Mouse (Mus musculus) neural tube, embryonic 11.5 days (tissue): Measurements from ENCODE around the gene Plekhm2. TPM values are rescaled to one million over a fixed set of nuclear protein-coding genes. Genes with fewer than 3 reads are reported as not detected.

Experiments used
- ATAC-seq: fragments of 200-750 bp; cut with Nextera tagmentation; 2 replicates; pipeline ENCODE4 v1.8.0; 2017; ENCODE audit warnings: moderate number of reproducible peaks, mild to moderate bottlenecking, moderate TSS enrichment, moderate library complexity; ENCODE audit not compliant: insufficient read depth, low FRiP score, low TSS enrichment
- DNase-seq: peaks from one replicate; pipeline ENCODE4 v3.0.0-alpha.2; 2015; ENCODE audit warnings: low spot score
- H3K27ac ChIP-seq: fragments of 300-500 bp; sonication (generic); 2 replicates; pipeline ENCODE4 v1.5.1; 2014; ENCODE audit warnings: low read depth, mild to moderate bottlenecking, low read length
- H3K27me3 ChIP-seq: fragments of 300-500 bp; sonication (generic); 2 replicates; pipeline ENCODE4 v1.6.1; 2014; ENCODE audit warnings: mild to moderate bottlenecking, low read length, mixed read lengths; ENCODE audit not compliant: control insufficient read depth, insufficient read depth
- H3K36me3 ChIP-seq: fragments of 300-500 bp; sonication (generic); 2 replicates; pipeline ENCODE4 v1.6.1; 2014; ENCODE audit warnings: mild to moderate bottlenecking, low read length, moderate library complexity, mixed read lengths; ENCODE audit not compliant: control insufficient read depth, insufficient read depth
- H3K4me1 ChIP-seq: fragments of 300-500 bp; sonication (generic); 2 replicates; pipeline ENCODE4 v1.6.1; 2014; ENCODE audit warnings: low read length, mixed read lengths; ENCODE audit not compliant: control insufficient read depth, insufficient read depth
- H3K4me2 ChIP-seq: fragments of 300-500 bp; sonication (generic); 2 replicates; pipeline ENCODE4 v1.6.1; 2014; ENCODE audit warnings: low read depth, mild to moderate bottlenecking, moderate library complexity
- H3K4me3 ChIP-seq: fragments of 300-500 bp; sonication (generic); 2 replicates; pipeline ENCODE4 v1.5.1; 2014; ENCODE audit warnings: low read depth, low read length
- H3K9ac ChIP-seq: fragments of 300-500 bp; sonication (generic); 2 replicates; pipeline ENCODE4 v1.6.1; 2014; ENCODE audit warnings: mild to moderate bottlenecking, low read length
- H3K9me3 ChIP-seq: fragments of 300-500 bp; sonication (generic); 2 replicates; pipeline ENCODE4 v1.6.1; 2016; ENCODE audit warnings: low read length; ENCODE audit not compliant: control insufficient read depth
- WGBS: fragments of 180-500 bp; shearing (Covaris S2); extraction: QIAGEN DNeasy Blood & Tissue Kit; methylation state at CpG from one replicate; pipeline ENCODE4 v1.1.7; 2014; 5-methylcytosine and 5-hydroxymethylcytosine counted together
- polyA plus RNA-seq: library from polyadenylated mRNA; unstranded; fragments of >200 nt; fragmentation: Nextera tagmentation; extraction: Ambion mirVana; gene quantifications from 2 replicates; pipeline ENCODE4 v1.2.1, GENCODE M21; 2014

Gene Plekhm2
- polyA plus RNA-seq, 1 experiment from 2014 or later: 3.4 TPM

DNA sequence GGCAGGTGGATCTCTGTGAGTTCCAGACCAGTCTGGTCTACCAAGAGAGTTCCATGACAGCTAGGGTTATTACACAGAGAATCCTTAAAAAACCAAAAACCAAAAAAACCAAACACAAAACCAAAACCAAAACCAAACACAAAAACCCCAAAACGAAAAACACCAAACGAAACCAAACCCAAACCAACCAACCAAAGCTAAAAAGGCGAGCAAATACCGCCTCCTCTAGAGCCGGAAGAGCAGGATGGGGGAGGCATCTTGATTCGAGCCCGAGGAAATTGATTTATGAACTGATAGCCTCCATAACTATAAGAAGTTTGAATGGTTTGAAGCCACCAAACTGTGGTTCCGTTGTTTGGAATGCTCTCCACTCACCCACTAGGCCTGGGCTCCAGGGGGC is 80.8 kb downstream of the Plekhm2 start:
- Histone ChIP-seq H3K27me3 (no peaks in the 10 kb centered on the region), H3K9ac (no peak overlapping the region), H3K36me3 (no peaks in the 10 kb centered on the region; the same call in 1 of the 2 replicates), H3K9me3 (no peaks in the 10 kb centered on the region), H3K4me3 (no peak overlapping the region), H3K4me1 (no peaks in the 10 kb centered on the region), H3K27ac (no peak overlapping the region), H3K4me2 (no peak overlapping the region)
- DNase-seq: no peak
- 90% methylated on average over 8 of the region's 8 CpGs for WGBS
- no peak for ATAC-seq

DNA sequence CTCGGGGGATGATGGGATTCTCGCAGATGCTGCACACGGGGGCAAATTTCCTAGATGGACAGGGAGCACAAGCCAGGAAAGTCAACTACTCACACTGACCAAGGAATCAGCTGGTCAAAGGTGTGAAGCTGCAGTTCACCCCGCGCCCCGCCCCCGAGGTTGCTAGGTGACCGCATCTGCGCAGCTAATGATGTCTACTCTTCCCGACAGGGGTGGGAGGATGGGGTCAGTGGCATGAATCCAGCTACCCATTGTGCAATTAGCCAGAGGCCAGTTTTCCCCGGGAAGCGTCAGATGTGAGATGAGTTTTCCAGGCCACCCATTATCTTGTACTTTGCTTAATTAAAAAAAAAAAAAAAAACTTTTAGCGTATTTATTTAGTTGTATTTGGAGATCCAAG is 83.6 kb downstream of the Plekhm2 start:
- no peak overlapping the region for H3K9ac ChIP-seq
- no peak overlapping the region for H3K4me3 ChIP-seq
- H3K9me3 ChIP-seq: no peaks in the 10 kb centered on the region
- H3K4me1 ChIP-seq: no peaks in the 10 kb centered on the region
- no peaks in the 10 kb centered on the region; the same call in 1 of the 2 replicates for H3K36me3 ChIP-seq
- 82% methylated on average over 13 of the region's 13 CpGs for WGBS
- H3K27ac ChIP-seq: no peak overlapping the region
- no peaks in the 10 kb centered on the region for H3K27me3 ChIP-seq
- DNase-seq: no peak
- no peak overlapping the region for H3K4me2 ChIP-seq
- ATAC-seq: no peak

DNA sequence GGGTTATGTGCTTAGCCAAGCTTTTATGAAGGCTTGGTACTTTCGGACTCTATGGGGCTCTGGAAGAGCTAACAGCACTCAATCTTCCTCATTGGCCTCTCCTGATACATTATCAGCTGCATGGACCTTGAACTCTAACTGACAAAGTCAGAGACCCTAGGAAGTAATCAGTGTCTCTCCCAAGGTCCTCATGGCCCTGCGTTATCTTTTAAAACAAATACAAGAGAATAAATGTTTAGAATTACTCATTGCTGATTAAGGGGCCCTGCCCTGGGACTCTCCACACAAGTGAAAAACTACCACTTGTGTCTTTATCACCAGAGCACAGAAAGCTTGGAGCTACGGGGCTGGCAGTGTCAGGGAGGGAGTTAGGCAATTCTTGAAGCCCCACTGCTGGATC is 85.9 kb downstream of the Plekhm2 start:
- no peak for DNase-seq
- Histone ChIP-seq H3K4me2 (no peak overlapping the region), H3K9me3 (no peaks in the 10 kb centered on the region), H3K36me3 (no peaks in the 10 kb centered on the region; the same call in 1 of the 2 replicates), H3K27ac (no peak overlapping the region), H3K9ac (no peak overlapping the region), H3K4me1 (no peaks in the 10 kb centered on the region), H3K4me3 (no peak overlapping the region), H3K27me3 (no peaks in the 10 kb centered on the region)
- 91% methylated on average over 3 of the region's 3 CpGs for WGBS
- ATAC-seq: no peak

DNA sequence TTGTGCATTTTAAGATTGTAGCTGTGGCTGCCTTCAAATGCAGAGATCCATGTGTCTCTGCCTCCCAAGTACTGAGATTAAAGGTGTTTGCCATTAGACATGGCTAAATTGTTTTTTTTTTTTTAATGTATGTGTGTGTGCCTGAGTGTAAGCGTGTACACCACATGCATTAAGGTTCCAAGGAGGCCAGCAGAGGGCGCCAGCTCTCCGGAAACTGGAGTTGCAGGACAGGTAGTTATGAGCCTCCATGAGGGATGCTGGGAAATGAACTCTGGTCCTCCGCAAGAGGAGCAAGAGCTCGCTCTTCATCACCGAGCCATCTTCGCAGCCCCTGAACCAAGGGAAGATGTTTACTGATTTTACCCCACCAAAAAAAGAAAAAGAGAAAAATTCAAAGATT is 87.8 kb downstream of the Plekhm2 start:
- H3K27me3 ChIP-seq: no peaks in the 10 kb centered on the region
- no peak for ATAC-seq
- H3K4me3 ChIP-seq: no peak overlapping the region
- no peak overlapping the region for H3K9ac ChIP-seq
- peak; percentile 8 for DNase-seq
- H3K4me1 ChIP-seq: no peaks in the 10 kb centered on the region
- H3K27ac ChIP-seq: no peak overlapping the region
- H3K9me3 ChIP-seq: no peaks in the 10 kb centered on the region
- H3K4me2 ChIP-seq: no peak overlapping the region
- no peaks in the 10 kb centered on the region; the same call in 1 of the 2 replicates for H3K36me3 ChIP-seq
- WGBS: 95% methylated on average over 7 of the region's 7 CpGs

DNA sequence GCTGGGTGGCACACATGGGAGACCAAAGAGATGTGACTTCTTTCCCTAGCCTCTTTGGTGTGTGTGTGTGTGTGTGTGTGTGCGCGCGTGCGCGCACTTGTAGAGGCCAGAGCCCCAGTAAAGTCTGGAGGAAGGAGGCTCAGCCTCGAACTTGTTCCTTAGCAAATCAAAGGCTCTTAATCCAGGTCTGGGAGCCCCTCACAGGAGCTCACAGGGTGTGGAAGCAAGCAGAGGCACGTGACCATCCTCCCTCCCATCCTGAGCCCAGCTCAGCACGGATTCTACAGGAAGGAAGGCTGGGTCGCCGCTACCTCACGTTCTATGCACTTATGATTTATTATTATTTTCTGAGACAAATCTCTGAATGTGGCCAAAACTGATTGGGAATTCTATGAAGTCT is 88.3 kb downstream of the Plekhm2 start:
- Histone ChIP-seq H3K4me2 (no peak overlapping the region), H3K9ac (no peak overlapping the region), H3K4me3 (no peak overlapping the region), H3K36me3 (no peaks in the 10 kb centered on the region; the same call in 1 of the 2 replicates), H3K9me3 (no peaks in the 10 kb centered on the region), H3K27me3 (no peaks in the 10 kb centered on the region), H3K27ac (no peak overlapping the region), H3K4me1 (no peaks in the 10 kb centered on the region)
- no peak for ATAC-seq
- WGBS: 88% methylated on average over 11 of the region's 11 CpGs
- DNase-seq: no peak

Other genes with a start within 250 kb of the Plekhm2 start
- not detected in 2 replicates for gene Clcnkb, start 248.9 kb downstream of the Plekhm2 start, polyA plus RNA-seq
- 0.11 TPM in 1 of 2 replicates, not detected in the other for gene Hspb7, start 244.1 kb downstream of the Plekhm2 start, polyA plus RNA-seq
- gene Srarp, start 228.8 kb downstream of the Plekhm2 start, polyA plus RNA-seq: not detected in 2 replicates
- 46.5 and 48.0 TPM in 2 replicates for gene Zbtb17, start 220.2 kb downstream of the Plekhm2 start, polyA plus RNA-seq
- 13.9 and 16.2 TPM in 2 replicates for gene Spen, start 126.3 kb downstream of the Plekhm2 start, polyA plus RNA-seq
- 31.5 and 34.9 TPM in 2 replicates for gene Fblim1, start 58.8 kb downstream of the Plekhm2 start, polyA plus RNA-seq
- gene Tmem82, start 46.3 kb downstream of the Plekhm2 start, polyA plus RNA-seq: 0.50 and 0.61 TPM in 2 replicates
- not detected in 2 replicates for gene Slc25a34, start 41.1 kb downstream of the Plekhm2 start, polyA plus RNA-seq
- not detected in 2 replicates for gene Rsc1a1, start 20.7 kb upstream of the Plekhm2 start, polyA plus RNA-seq
- gene Ddi2, start 58.5 kb upstream of the Plekhm2 start, polyA plus RNA-seq: 23.0 and 25.7 TPM in 2 replicates
- gene Agmat, start 81.8 kb upstream of the Plekhm2 start, polyA plus RNA-seq: 0.18 TPM in 1 of 2 replicates, not detected in the other
- gene Dnajc16, start 126.0 kb upstream of the Plekhm2 start, polyA plus RNA-seq: 5.4 and 5.8 TPM in 2 replicates
- 19.3 and 21.7 TPM in 2 replicates for gene Casp9, start 128.7 kb upstream of the Plekhm2 start, polyA plus RNA-seq
- not detected in 2 replicates for gene Cela2a, start 161.3 kb upstream of the Plekhm2 start, polyA plus RNA-seq
- not detected in 2 replicates for gene Ctrc, start 181.5 kb upstream of the Plekhm2 start, polyA plus RNA-seq
- gene Efhd2, start 210.0 kb upstream of the Plekhm2 start, polyA plus RNA-seq: 24.4 and 28.5 TPM in 2 replicates